12 mouse cellular contexts compared by ENCODE assay signal in the genomic region with DNA sequence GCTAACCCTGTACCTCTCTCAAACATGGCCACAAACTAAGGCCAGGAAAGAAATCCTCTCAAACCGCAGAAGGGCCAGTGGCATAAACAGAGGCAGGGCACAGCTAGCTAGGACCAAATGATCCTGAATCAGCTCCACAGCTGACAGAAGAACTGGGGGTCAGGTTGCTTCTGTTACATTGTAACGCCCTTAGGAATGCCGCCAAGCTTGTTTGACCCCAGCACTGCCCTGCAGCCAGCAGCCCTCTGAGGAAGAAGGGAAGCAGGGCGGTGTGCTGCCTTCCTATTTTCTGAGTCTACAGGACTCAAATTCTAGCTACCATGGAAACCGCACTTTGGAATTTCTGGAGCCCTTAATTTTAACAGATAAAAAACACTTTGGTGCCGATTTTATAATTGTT. TPM values are rescaled to one million over a fixed set of nuclear protein-coding genes. Genes with fewer than 3 reads are reported as not detected.
A peak's percentile ranks its signal among the peaks of the same experiment; 100 is the strongest.
DNase-seq lines count a peak whose midpoint lies in the region; ATAC-seq lines count a peak whose summit lies in the region.
"Had no signal": no experiment of that assay in that cellular context is flagged by ENCODE, and none has a peak within 500 bp of the region (broad histone marks: within the 10 kb centered on the region; RNA-seq: fewer than 3 reads in every experiment).

No protein-coding gene starts in this region.

- no peaks in the 10 kb centered on the region for H3K9me3 ChIP-seq in lung, embryonic 15.5 days
- H3K9me3 ChIP-seq in embryonic facial prominence, embryonic 14.5 days (ENCODE audit: control insufficient read depth, low read length) = no peaks in the 10 kb centered on the region
- H3K9me3 ChIP-seq: intestine, embryonic 15.5 days; liver, embryonic 12.5 days had no signal

- H3K4me2 ChIP-seq in lung, embryonic 15.5 days = no peak overlapping the region
- no peak overlapping the region for H3K4me2 ChIP-seq in embryonic facial prominence, embryonic 14.5 days (ENCODE audit: low read depth, low read length)
- H3K4me2 ChIP-seq: intestine, embryonic 15.5 days; liver, embryonic 12.5 days had no signal

- no peak overlapping the region for H3K4me3 ChIP-seq in lung, embryonic 15.5 days
- H3K4me3 ChIP-seq in embryonic facial prominence, embryonic 14.5 days (ENCODE audit: low read depth, low read length) = no peak overlapping the region
- H3K4me3 ChIP-seq: heart, adult 2 months; intestine, embryonic 15.5 days; liver, embryonic 12.5 days had no signal

- no peaks in the 10 kb centered on the region for H3K27me3 ChIP-seq in lung, embryonic 15.5 days
- H3K27me3 ChIP-seq in embryonic facial prominence, embryonic 14.5 days (replicated peaks; ENCODE audit: control insufficient read depth, insufficient read depth, low read length) = no peaks in the 10 kb centered on the region
- H3K27me3 ChIP-seq: intestine, embryonic 15.5 days; liver, embryonic 12.5 days had no signal

- H3K36me3 ChIP-seq in lung, embryonic 15.5 days = peaks cover 53% of the 10 kb centered on the region
- peaks cover 20% of the 10 kb centered on the region; the same call in 1 of the 2 replicates for H3K36me3 ChIP-seq in embryonic facial prominence, embryonic 14.5 days (ENCODE audit: control insufficient read depth, insufficient read depth, low read length)

- H3K27ac ChIP-seq in lung, embryonic 15.5 days = peak overlapping the region; percentile 56
- H3K27ac ChIP-seq in embryonic facial prominence, embryonic 14.5 days (replicated peaks; ENCODE audit: low read depth, low read length) = no peak overlapping the region
- H3K27ac ChIP-seq: heart, adult 2 months; intestine, embryonic 15.5 days; liver, embryonic 12.5 days had no signal

- no peak overlapping the region for H3K9ac ChIP-seq in lung, embryonic 15.5 days
- H3K9ac ChIP-seq in embryonic facial prominence, embryonic 14.5 days (ENCODE audit: low read depth, low read length) = no peak overlapping the region
- H3K9ac ChIP-seq: intestine, embryonic 15.5 days; liver, embryonic 12.5 days had no signal

- no peak; the same call in 1 of the 2 replicates for ATAC-seq in lung, embryonic 15.5 days (ENCODE audit: borderline replicate concordance, extremely low read depth, low FRiP score, low TSS enrichment)
- peak; percentile 50; the same call in 1 of the 2 replicates for ATAC-seq in embryonic facial prominence, embryonic 14.5 days (ENCODE audit: low read depth)
- ATAC-seq: intestine, embryonic 15.5 days; liver, embryonic 12.5 days had no signal

- no peak for DNase-seq in lung, postnatal 4 days
- peak; percentile 60 for DNase-seq in NIH3T3 (ENCODE audit: low read depth)
- DNase-seq in embryonic facial prominence, embryonic 14.5 days (ENCODE audit: low spot score) = peak; percentile 50
- peak; percentile 70 for DNase-seq in kidney, postnatal 14 days
- no peak for DNase-seq in retina, postnatal 1 day
- DNase-seq in B cell, adult 2 months = no peak
- DNase-seq: cerebellum, postnatal 10 days; heart, adult 2 months; thymus, postnatal 36 days had no signal

- 0 out of 2 replicates have a peak, but pooled peaks cover 10% of the 10 kb centered on the region for H3K4me1 ChIP-seq in lung, embryonic 15.5 days
- H3K4me1 ChIP-seq in embryonic facial prominence, embryonic 14.5 days (ENCODE audit: control insufficient read depth, insufficient read depth, low read length) = no peaks in the 10 kb centered on the region
- H3K4me1 ChIP-seq: intestine, embryonic 15.5 days; liver, embryonic 12.5 days had no signal

- WGBS in lung, embryonic 15.5 days = 52% methylated on average over 6 of the region's 6 CpGs
- 65% methylated on average over 6 of the region's 6 CpGs for WGBS in embryonic facial prominence, embryonic 14.5 days

RNA-seq across cellular contexts. Expression of a gene that starts 13.6 kb away (rescaled TPM):
- 41.5 and 47.4 TPM in 2 replicates for polyA plus RNA-seq in lung, embryonic 15.5 days (2015; fragmentation: Nextera tagmentation; extraction: Ambion mirVana)
- 16.6 and 16.8 TPM in 2 replicates for polyA plus RNA-seq in embryonic facial prominence, embryonic 14.5 days (2014; fragmentation: Nextera tagmentation; extraction: Ambion mirVana)

Comparison
In these comparisons a context has a peak if more than half of its experiments do, and no peak if none do; other contexts are left out.
1. DNase-seq: peak in NIH3T3 (single experiment), embryonic facial prominence, embryonic 14.5 days (single experiment) and kidney, postnatal 14 days (single experiment); none in lung, postnatal 4 days (0 of 2), retina, postnatal 1 day (single experiment) and B cell, adult 2 months (0 of 2).